In genomic region chr9:75630823-75631454, GRCm38 (mm10) we compare ENCODE assay signal across 18 mouse cellular contexts. TPM values are rescaled to one million over a fixed set of nuclear protein-coding genes. Genes with fewer than 3 reads are reported as not detected.
DNase-seq lines count a peak whose midpoint lies in the region; ATAC-seq lines count a peak whose summit lies in the region.
"Had no signal": no experiment of that assay in that cellular context is flagged by ENCODE, and none has a peak within 500 bp of the region (broad histone marks: within the 10 kb centered on the region; RNA-seq: fewer than 3 reads in every experiment).

No protein-coding gene starts in this region.

- 0 out of 2 replicates have a peak, but pooled peaks cover 6% of the 10 kb centered on the region for H3K36me3 ChIP-seq in heart, embryonic 14.5 days (ENCODE audit: control insufficient read depth, insufficient read depth, low read length)
- H3K36me3 ChIP-seq in forebrain, embryonic 16.5 days (ENCODE audit: control insufficient read depth, insufficient read depth), result no peaks in the 10 kb centered on the region

- H3K9ac ChIP-seq in heart, embryonic 14.5 days (ENCODE audit: low read length), result no peak overlapping the region
- no peak overlapping the region for H3K9ac ChIP-seq in forebrain, embryonic 16.5 days (replicated peaks; ENCODE audit: low read depth, low read length)
- H3K9ac ChIP-seq: forebrain, embryonic 13.5 days; neural tube, embryonic 13.5 days had no signal

- H3K27me3 ChIP-seq in heart, embryonic 14.5 days (ENCODE audit: control insufficient read depth, insufficient read depth, low read length), result no peaks in the 10 kb centered on the region
- H3K27me3 ChIP-seq in forebrain, embryonic 16.5 days (replicated peaks; ENCODE audit: control insufficient read depth, insufficient read depth, low read length), result no peaks in the 10 kb centered on the region
- H3K27me3 ChIP-seq: forebrain, embryonic 13.5 days; neural tube, embryonic 13.5 days had no signal

- intact Hi-C loops in heart, postnatal 25 days (cut with DNase I), result no loop called here

- WGBS in heart, embryonic 14.5 days, result 65% methylated on average over 8 of the region's 8 CpGs
- WGBS in forebrain, embryonic 16.5 days, result 83% methylated on average over 8 of the region's 8 CpGs

- peaks cover 3 to 7% of the 10 kb centered on the region in 2 experiments; a peak in 2 of 4 replicates for H3K4me1 ChIP-seq in heart, embryonic 14.5 days (ENCODE audit: control insufficient read depth in 2 of 2, insufficient read depth in 2 of 2, low read length in 2 of 2)
- peaks cover 5% of the 10 kb centered on the region; the same call in 1 of the 2 replicates for H3K4me1 ChIP-seq in forebrain, embryonic 16.5 days (replicated peaks; ENCODE audit: control insufficient read depth, insufficient read depth, low read length)

- ATAC-seq in heart, embryonic 14.5 days (ENCODE audit: insufficient number of reproducible peaks, insufficient read depth, low FRiP score, low read depth), result no peak
- ATAC-seq in granulocyte monocyte progenitor cell, adult 5-6 weeks (replicated peaks; ENCODE audit: poor library complexity, severe bottlenecking), result peak; percentile 47
- ATAC-seq in megakaryocyte, adult 5-6 weeks (ENCODE audit: poor library complexity, severe bottlenecking), result 0 out of 2 replicates have a peak, but pooled peaks have one; percentile 38
- no peak for ATAC-seq in forebrain, embryonic 16.5 days
- ATAC-seq: forebrain, embryonic 13.5 days; hindbrain, embryonic 16.5 days; midbrain, embryonic 16.5 days had no signal

- H3K4me3 ChIP-seq in heart, embryonic 14.5 days (ENCODE audit: control insufficient read depth in 1 of 2, insufficient read depth in 1 of 2, low read depth in 1 of 2, low read length in 2 of 2), result no peak overlapping the region
- H3K4me3 ChIP-seq in forebrain, embryonic 16.5 days (replicated peaks; ENCODE audit: low read length), result no peak overlapping the region
- H3K4me3 ChIP-seq: forebrain, embryonic 13.5 days; neural tube, embryonic 13.5 days had no signal

- H3K4me2 ChIP-seq in heart, embryonic 14.5 days (ENCODE audit: low read length), result no peak overlapping the region
- H3K4me2 ChIP-seq in forebrain, embryonic 16.5 days (ENCODE audit: low read length), result no peak overlapping the region
- H3K4me2 ChIP-seq: forebrain, embryonic 13.5 days; neural tube, embryonic 13.5 days had no signal

- H3K27ac ChIP-seq in heart, embryonic 14.5 days (replicated peaks in 1 of 2; ENCODE audit: control insufficient read depth in 1 of 2, insufficient read depth in 1 of 2, low read depth in 2 of 2, low read length in 2 of 2), result peak overlapping the region; percentile 41 to 45; a peak in 2 of 4 replicates
- no peak overlapping the region for H3K27ac ChIP-seq in forebrain, embryonic 16.5 days (ENCODE audit: low read length)
- H3K27ac ChIP-seq: forebrain, embryonic 13.5 days; macrophage; neural tube, embryonic 13.5 days had no signal

- H3K9me3 ChIP-seq in heart, embryonic 14.5 days (ENCODE audit: control insufficient read depth, low read length), result 0 out of 2 replicates have a peak, but pooled peaks cover 2% of the 10 kb centered on the region
- no peaks in the 10 kb centered on the region for H3K9me3 ChIP-seq in forebrain, embryonic 16.5 days (ENCODE audit: control insufficient read depth, low read length)
- H3K9me3 ChIP-seq: forebrain, embryonic 13.5 days; neural tube, embryonic 13.5 days had no signal

- no peak for DNase-seq in heart, postnatal 25 days (ENCODE audit: low spot score)
- peak; percentile 58 for DNase-seq in CD4-positive, CD25-positive, alpha-beta regulatory T cell, adult 2 months (ENCODE audit: low read depth, low spot score)
- no peak for DNase-seq in yolk sac, embryonic 10.5 days (ENCODE audit: low spot score)
- no peak for DNase-seq in adrenal gland, postnatal 36 days
- DNase-seq: adrenal gland, adult 8-10 months; cerebellum, postnatal 25 days; gastrocnemius, postnatal 10 days; kidney, postnatal 14 days; right cerebral cortex, postnatal 14 days had no signal

RNA-seq across cellular contexts. Expression of gene Lysmd2, which starts 5.4 kb away (rescaled TPM):
- polyA plus RNA-seq in heart, embryonic 14.5 days (2014; fragmentation: Nextera tagmentation; extraction: Ambion mirVana), result 20.5 and 21.3 TPM in 2 replicates
- 1 to 10 TPM; 7.3 to 8.4 TPM for total RNA-seq in heart, postnatal 25 days (2021)
- total RNA-seq in granulocyte monocyte progenitor cell, adult 5-6 weeks (2014; fragmentation: Nextera tagmentation), result 0.75 and 3.5 TPM in 2 replicates
- total RNA-seq in granulocyte monocyte progenitor cell, adult 5-6 weeks (2017), result 0.52 and 3.6 TPM in 2 replicates
- total RNA-seq in megakaryocyte, adult 5-6 weeks (2015), result 0.59 TPM in 1 of 2 replicates, not detected in the other
- 0.11 TPM in 1 of 2 replicates, not detected in the other for total RNA-seq in megakaryocyte, adult 5-6 weeks (2017)
- 10 to 100 TPM; 14.3 to 16.5 TPM for total RNA-seq in adrenal gland, postnatal 36 days (2021)
- 26.7 and 28.2 TPM in 2 replicates for polyA plus RNA-seq in forebrain, embryonic 16.5 days (2015; fragmentation: Nextera tagmentation; extraction: Ambion mirVana)
- polyA plus RNA-seq: macrophage had no signal

RNA-seq across cellular contexts. Expression of gene Tmod2, which starts 19.8 kb away (rescaled TPM):
- polyA plus RNA-seq in heart, embryonic 14.5 days (2014; fragmentation: Nextera tagmentation; extraction: Ambion mirVana), result 3.2 and 4.1 TPM in 2 replicates
- 1 to 10 TPM; 4.6 to 5.3 TPM for total RNA-seq in heart, postnatal 25 days (2021)
- total RNA-seq in granulocyte monocyte progenitor cell, adult 5-6 weeks (2014; fragmentation: Nextera tagmentation), result 0.09 TPM in 1 of 2 replicates, not detected in the other
- total RNA-seq in granulocyte monocyte progenitor cell, adult 5-6 weeks (2017), result not detected in 2 replicates
- total RNA-seq in megakaryocyte, adult 5-6 weeks (2015), result not detected in 2 replicates
- 0.41 TPM in 1 of 2 replicates, not detected in the other for total RNA-seq in megakaryocyte, adult 5-6 weeks (2017)
- 10 to 100 TPM in 1 of 2 experiments, 1 to 10 TPM in 1; 9.8 to 11.4 TPM for total RNA-seq in adrenal gland, postnatal 36 days (2021)
- polyA plus RNA-seq in forebrain, embryonic 16.5 days (2015; fragmentation: Nextera tagmentation; extraction: Ambion mirVana), result 252 and 274 TPM in 2 replicates
- polyA plus RNA-seq: macrophage had no signal

RNA-seq across cellular contexts. Expression of gene Scg3, which starts 52.9 kb away (rescaled TPM):
- polyA plus RNA-seq in heart, embryonic 14.5 days (2014; fragmentation: Nextera tagmentation; extraction: Ambion mirVana), result 0.13 and 0.41 TPM in 2 replicates
- total RNA-seq in heart, postnatal 25 days (2021), result under 1 TPM; 0.22 to 0.34 TPM
- not detected in 2 replicates for total RNA-seq in granulocyte monocyte progenitor cell, adult 5-6 weeks (2014; fragmentation: Nextera tagmentation)
- total RNA-seq in granulocyte monocyte progenitor cell, adult 5-6 weeks (2017), result not detected in 2 replicates
- not detected in 2 replicates for total RNA-seq in megakaryocyte, adult 5-6 weeks (2015)
- not detected in 2 replicates for total RNA-seq in megakaryocyte, adult 5-6 weeks (2017)
- total RNA-seq in adrenal gland, postnatal 36 days (2021), result 10 to 100 TPM; 19.9 to 20.2 TPM
- 114 and 125 TPM in 2 replicates for polyA plus RNA-seq in forebrain, embryonic 16.5 days (2015; fragmentation: Nextera tagmentation; extraction: Ambion mirVana)
- polyA plus RNA-seq: macrophage had no signal

Comparison
In these comparisons a context has a peak if more than half of its experiments do, and no peak if none do; other contexts are left out.
1. ATAC-seq: peak in granulocyte monocyte progenitor cell, adult 5-6 weeks (single experiment) and megakaryocyte, adult 5-6 weeks (single experiment); none in heart, embryonic 14.5 days (single experiment) and forebrain, embryonic 16.5 days (single experiment).
2. RNA of gene Scg3, which starts 52.9 kb away (total RNA-seq): 19.9 to 20.2 TPM in adrenal gland, postnatal 36 days; 0.22 to 0.34 TPM in heart, postnatal 25 days, not detected in granulocyte monocyte progenitor cell, adult 5-6 weeks and not detected in megakaryocyte, adult 5-6 weeks; every median in the first group is over 10 times any median in the second.